Mouse (Mus musculus): ENCODE data around the gene Sctr.
"Not testable (repeated sequence)": the region's sequence is repeated elsewhere in the genome, so short reads cannot be mapped to it uniquely, and the experiment has no call there.

Gene Sctr

GRCm38 (mm10) chr1:120066159-120066558, 59.5 kb downstream of the Sctr start:
- in situ Hi-C loops (cut with MboI; ENCODE audit: low sequenced_read_pairs): no loop called here

- in situ Hi-C loops (cut with MboI; ENCODE audit: low sequenced_read_pairs): no loop called here
Observed at GRCm38 (mm10) chr1:120066625-120067024, 59.9 kb downstream of the Sctr start.

- in situ Hi-C loops (cut with MboI; ENCODE audit: low sequenced_read_pairs): no loop called here
Observed at GRCm38 (mm10) chr1:120069120-120069519, 62.4 kb downstream of the Sctr start.

GRCm38 (mm10) chr1:120070168-120070567, 63.5 kb downstream of the Sctr start:
- in situ Hi-C loops (cut with MboI; ENCODE audit: low sequenced_read_pairs): no loop called here

- in situ Hi-C loops (cut with MboI; ENCODE audit: low sequenced_read_pairs): no loop called here
Observed at GRCm38 (mm10) chr1:120071133-120071532, 64.4 kb downstream of the Sctr start.

GRCm38 (mm10) chr1:120072900-120073299, 66.2 kb downstream of the Sctr start:
- in situ Hi-C loops (cut with MboI; ENCODE audit: low sequenced_read_pairs): no loop called here

- in situ Hi-C loops (cut with MboI; ENCODE audit: low sequenced_read_pairs): no loop called here
Observed at GRCm38 (mm10) chr1:120073519-120074306, 67.0 kb downstream of the Sctr start, which contains the start of gene Tmem37. Gene Tmem37 (minus strand): TSS chr1:120074074.

- in situ Hi-C loops (cut with MboI; ENCODE audit: low sequenced_read_pairs): no loop called here
Observed at GRCm38 (mm10) chr1:120074307-120074702, 67.6 kb downstream of the Sctr start.

- in situ Hi-C loops (cut with MboI; ENCODE audit: low sequenced_read_pairs): no loop called here
Observed at GRCm38 (mm10) chr1:120074931-120075330, 68.2 kb downstream of the Sctr start.

- in situ Hi-C loops (cut with MboI; ENCODE audit: low sequenced_read_pairs): no loop called here
Observed at GRCm38 (mm10) chr1:120075507-120075906, 68.8 kb downstream of the Sctr start.

- in situ Hi-C loops (cut with MboI; ENCODE audit: low sequenced_read_pairs): no loop called here
Observed at GRCm38 (mm10) chr1:120077746-120078410, 71.2 kb downstream of the Sctr start.

GRCm38 (mm10) chr1:120080632-120081031, 73.9 kb downstream of the Sctr start:
- in situ Hi-C loops (cut with MboI; ENCODE audit: low sequenced_read_pairs): no loop called here

- in situ Hi-C loops (cut with MboI; ENCODE audit: low sequenced_read_pairs): no loop called here
Observed at GRCm38 (mm10) chr1:120082957-120083585, 76.4 kb downstream of the Sctr start.

GRCm38 (mm10) chr1:120083921-120084517, 77.3 kb downstream of the Sctr start:
- in situ Hi-C loops (cut with MboI; ENCODE audit: low sequenced_read_pairs): no loop called here

GRCm38 (mm10) chr1:120085696-120086095, 79.0 kb downstream of the Sctr start:
- in situ Hi-C loops (cut with MboI; ENCODE audit: low sequenced_read_pairs): no loop called here

GRCm38 (mm10) chr1:120086644-120087043, 80.0 kb downstream of the Sctr start:
- in situ Hi-C loops (cut with MboI; ENCODE audit: low sequenced_read_pairs): no loop called here

GRCm38 (mm10) chr1:120089180-120089579, 82.5 kb downstream of the Sctr start:
- in situ Hi-C loops (cut with MboI; ENCODE audit: low sequenced_read_pairs): no loop called here

GRCm38 (mm10) chr1:120090880-120091570, 84.3 kb downstream of the Sctr start:
- in situ Hi-C loops (cut with MboI; ENCODE audit: low sequenced_read_pairs): no loop called here

- in situ Hi-C loops (cut with MboI; ENCODE audit: low sequenced_read_pairs): not testable (repeated sequence)
Observed at GRCm38 (mm10) chr1:120093482-120094134, 86.9 kb downstream of the Sctr start.

- in situ Hi-C loops (cut with MboI; ENCODE audit: low sequenced_read_pairs): no loop called here
Observed at GRCm38 (mm10) chr1:120094920-120095319, 88.2 kb downstream of the Sctr start.
